Mouse (Mus musculus): ENCODE measurements around the gene Gabrb3. TPM values are rescaled to one million over a fixed set of nuclear protein-coding genes. Genes with fewer than 3 reads are reported as not detected.

Gabrb3 gene
- polyA plus RNA-seq, 1 experiment from 2014 or later = 67.4 TPM

GRCm38 (mm10) chr7:57590451-57591248, 171.2 kb downstream of the Gabrb3 start:
- H3K27me3 ChIP-seq (ENCODE audit: control insufficient read depth, insufficient read depth, low read depth, low read length) = no peaks in the 10 kb centered on the region
- peaks cover 25% of the 10 kb centered on the region for H3K4me1 ChIP-seq (ENCODE audit: control insufficient read depth, insufficient read depth, low read length)
- H3K36me3 ChIP-seq (ENCODE audit: control insufficient read depth, insufficient read depth, low read length) = no peaks in the 10 kb centered on the region
- H3K4me3 ChIP-seq (ENCODE audit: low read depth, low read length) = peak overlapping the region; percentile 69
- 2% methylated on average over 39 of the region's 74 CpGs for WGBS
- peak overlapping the region; percentile 91 for H3K9ac ChIP-seq (ENCODE audit: low read depth, low read length)
- no peaks in the 10 kb centered on the region for H3K9me3 ChIP-seq (replicated peaks; ENCODE audit: control insufficient read depth, low read length, poor library complexity, severe bottlenecking)
- H3K4me2 ChIP-seq (ENCODE audit: low read length) = peak overlapping the region; percentile 88
- peak overlapping the region; percentile 94 for H3K27ac ChIP-seq (ENCODE audit: low read length)
- ATAC-seq = peak; percentile 91

GRCm38 (mm10) chr7:57591249-57591577, 171.7 kb downstream of the Gabrb3 start:
- Histone ChIP-seq H3K9ac (ENCODE audit: low read depth, low read length) (peak overlapping the region; percentile 91), H3K4me2 (ENCODE audit: low read length) (peak overlapping the region; percentile 88), H3K27ac (ENCODE audit: low read length) (peak overlapping the region; percentile 94), H3K9me3 (replicated peaks; ENCODE audit: control insufficient read depth, low read length, poor library complexity, severe bottlenecking) (no peaks in the 10 kb centered on the region), H3K36me3 (ENCODE audit: control insufficient read depth, insufficient read depth, low read length) (no peaks in the 10 kb centered on the region), H3K4me3 (ENCODE audit: low read depth, low read length) (peak overlapping the region; percentile 69), H3K4me1 (ENCODE audit: control insufficient read depth, insufficient read depth, low read length) (peaks cover 25% of the 10 kb centered on the region), H3K27me3 (ENCODE audit: control insufficient read depth, insufficient read depth, low read depth, low read length) (no peaks in the 10 kb centered on the region)
- under 1% methylated on average over 30 of the region's 34 CpGs for WGBS
- ATAC-seq = peak; percentile 79

GRCm38 (mm10) chr7:57591578-57592431, 172.3 kb downstream of the Gabrb3 start:
- H3K4me1 ChIP-seq (ENCODE audit: control insufficient read depth, insufficient read depth, low read length) = peaks cover 25% of the 10 kb centered on the region
- peak overlapping the region; percentile 69 for H3K4me3 ChIP-seq (ENCODE audit: low read depth, low read length)
- H3K27me3 ChIP-seq (ENCODE audit: control insufficient read depth, insufficient read depth, low read depth, low read length) = no peaks in the 10 kb centered on the region
- H3K4me2 ChIP-seq (ENCODE audit: low read length) = peak overlapping the region; percentile 88
- no peaks in the 10 kb centered on the region for H3K9me3 ChIP-seq (replicated peaks; ENCODE audit: control insufficient read depth, low read length, poor library complexity, severe bottlenecking)
- no peaks in the 10 kb centered on the region for H3K36me3 ChIP-seq (ENCODE audit: control insufficient read depth, insufficient read depth, low read length)
- H3K27ac ChIP-seq (ENCODE audit: low read length) = peak overlapping the region; percentile 94
- under 1% methylated on average over 53 of the region's 56 CpGs for WGBS
- ATAC-seq = peak; percentile 47
- H3K9ac ChIP-seq (ENCODE audit: low read depth, low read length) = peak overlapping the region; percentile 91

- 65% methylated on average over 5 of the region's 5 CpGs for WGBS
- ATAC-seq = no peak
These were observed 177.8 kb downstream of the Gabrb3 start for GRCm38 (mm10) chr7:57597341-57597740.

GRCm38 (mm10) chr7:57618697-57619096, 199.2 kb downstream of the Gabrb3 start:
- no peak overlapping the region for H3K4me2 ChIP-seq (ENCODE audit: low read length)
- no peak overlapping the region for H3K9ac ChIP-seq (ENCODE audit: low read depth, low read length)
- 18% methylated on average over 3 of the region's 3 CpGs for WGBS
- ATAC-seq = peak; percentile 56; the same call in 1 of the 2 replicates
- H3K4me3 ChIP-seq (ENCODE audit: low read depth, low read length) = no peak overlapping the region
- no peaks in the 10 kb centered on the region for H3K27me3 ChIP-seq (ENCODE audit: control insufficient read depth, insufficient read depth, low read depth, low read length)
- no peaks in the 10 kb centered on the region for H3K36me3 ChIP-seq (ENCODE audit: control insufficient read depth, insufficient read depth, low read length)
- H3K9me3 ChIP-seq (replicated peaks; ENCODE audit: control insufficient read depth, low read length, poor library complexity, severe bottlenecking) = no peaks in the 10 kb centered on the region
- H3K4me1 ChIP-seq (ENCODE audit: control insufficient read depth, insufficient read depth, low read length) = peaks cover 4% of the 10 kb centered on the region; the same call in 1 of the 2 replicates
- H3K27ac ChIP-seq (ENCODE audit: low read length) = no peak overlapping the region

More at GRCm38 (mm10) chr7:57597341-57597740, 177.8 kb downstream of the Gabrb3 start:
- Histone ChIP-seq H3K27ac (ENCODE audit: low read length) (no peak overlapping the region), H3K4me1 (ENCODE audit: control insufficient read depth, insufficient read depth, low read length) (peaks cover 31% of the 10 kb centered on the region), H3K4me3 (ENCODE audit: low read depth, low read length) (no peak overlapping the region), H3K36me3 (ENCODE audit: control insufficient read depth, insufficient read depth, low read length) (no peaks in the 10 kb centered on the region), H3K9ac (ENCODE audit: low read depth, low read length) (no peak overlapping the region), H3K9me3 (replicated peaks; ENCODE audit: control insufficient read depth, low read length, poor library complexity, severe bottlenecking) (no peaks in the 10 kb centered on the region), H3K27me3 (ENCODE audit: control insufficient read depth, insufficient read depth, low read depth, low read length) (no peaks in the 10 kb centered on the region), H3K4me2 (ENCODE audit: low read length) (no peak overlapping the region)

- Histone ChIP-seq H3K9me3 (replicated peaks; ENCODE audit: control insufficient read depth, low read length, poor library complexity, severe bottlenecking) (no peaks in the 10 kb centered on the region), H3K4me2 (ENCODE audit: low read length) (no peak overlapping the region), H3K4me3 (ENCODE audit: low read depth, low read length) (no peak overlapping the region), H3K27ac (ENCODE audit: low read length) (no peak overlapping the region), H3K4me1 (ENCODE audit: control insufficient read depth, insufficient read depth, low read length) (peaks cover 4% of the 10 kb centered on the region; the same call in 1 of the 2 replicates), H3K36me3 (ENCODE audit: control insufficient read depth, insufficient read depth, low read length) (no peaks in the 10 kb centered on the region), H3K9ac (ENCODE audit: low read depth, low read length) (no peak overlapping the region), H3K27me3 (ENCODE audit: control insufficient read depth, insufficient read depth, low read depth, low read length) (no peaks in the 10 kb centered on the region)
- WGBS = 92% methylated on average over 2 of the region's 2 CpGs
- no peak for ATAC-seq
These were observed 200.5 kb downstream of the Gabrb3 start for GRCm38 (mm10) chr7:57620036-57620435.

GRCm38 (mm10) chr7:57623718-57624117, 204.2 kb downstream of the Gabrb3 start:
- H3K36me3 ChIP-seq (ENCODE audit: control insufficient read depth, insufficient read depth, low read length) = no peaks in the 10 kb centered on the region
- no peaks in the 10 kb centered on the region for H3K27me3 ChIP-seq (ENCODE audit: control insufficient read depth, insufficient read depth, low read depth, low read length)
- ATAC-seq = no peak
- no peak overlapping the region for H3K27ac ChIP-seq (ENCODE audit: low read length)
- no peak overlapping the region for H3K4me2 ChIP-seq (ENCODE audit: low read length)
- WGBS = 77% methylated on average over 4 of the region's 4 CpGs
- no peaks in the 10 kb centered on the region for H3K4me1 ChIP-seq (ENCODE audit: control insufficient read depth, insufficient read depth, low read length)
- H3K9ac ChIP-seq (ENCODE audit: low read depth, low read length) = no peak overlapping the region
- no peaks in the 10 kb centered on the region for H3K9me3 ChIP-seq (replicated peaks; ENCODE audit: control insufficient read depth, low read length, poor library complexity, severe bottlenecking)
- no peak overlapping the region for H3K4me3 ChIP-seq (ENCODE audit: low read depth, low read length)

GRCm38 (mm10) chr7:57635026-57635425, 215.5 kb downstream of the Gabrb3 start:
- no peak overlapping the region for H3K4me2 ChIP-seq (ENCODE audit: low read length)
- H3K27ac ChIP-seq (ENCODE audit: low read length) = no peak overlapping the region
- 54% methylated on average over 4 of the region's 4 CpGs for WGBS
- H3K36me3 ChIP-seq (ENCODE audit: control insufficient read depth, insufficient read depth, low read length) = no peaks in the 10 kb centered on the region
- no peaks in the 10 kb centered on the region for H3K27me3 ChIP-seq (ENCODE audit: control insufficient read depth, insufficient read depth, low read depth, low read length)
- H3K9me3 ChIP-seq (replicated peaks; ENCODE audit: control insufficient read depth, low read length, poor library complexity, severe bottlenecking) = no peaks in the 10 kb centered on the region
- peaks cover 2% of the 10 kb centered on the region; the same call in 1 of the 2 replicates for H3K4me1 ChIP-seq (ENCODE audit: control insufficient read depth, insufficient read depth, low read length)
- H3K4me3 ChIP-seq (ENCODE audit: low read depth, low read length) = no peak overlapping the region
- ATAC-seq = no peak
- H3K9ac ChIP-seq (ENCODE audit: low read depth, low read length) = no peak overlapping the region

GRCm38 (mm10) chr7:57635687-57636086, 216.2 kb downstream of the Gabrb3 start:
- ATAC-seq = no peak
- Histone ChIP-seq H3K4me1 (ENCODE audit: control insufficient read depth, insufficient read depth, low read length) (peaks cover 2% of the 10 kb centered on the region; the same call in 1 of the 2 replicates), H3K4me3 (ENCODE audit: low read depth, low read length) (no peak overlapping the region), H3K4me2 (ENCODE audit: low read length) (no peak overlapping the region), H3K36me3 (ENCODE audit: control insufficient read depth, insufficient read depth, low read length) (no peaks in the 10 kb centered on the region), H3K27me3 (ENCODE audit: control insufficient read depth, insufficient read depth, low read depth, low read length) (no peaks in the 10 kb centered on the region), H3K9me3 (replicated peaks; ENCODE audit: control insufficient read depth, low read length, poor library complexity, severe bottlenecking) (no peaks in the 10 kb centered on the region), H3K27ac (ENCODE audit: low read length) (no peak overlapping the region), H3K9ac (ENCODE audit: low read depth, low read length) (no peak overlapping the region)
- 41% methylated on average over 4 of the region's 4 CpGs for WGBS

All from midbrain, embryonic 16.5 days (tissue).